Comparison of ENCODE assay signal across 8 mouse cellular contexts in genomic region chr14:16243603-16244209, GRCm38 (mm10). TPM values are rescaled to one million over a fixed set of nuclear protein-coding genes. Genes with fewer than 3 reads are reported as not detected.
A peak's percentile ranks its signal among the peaks of the same experiment; 100 is the strongest.
DNase-seq lines count a peak whose midpoint lies in the region; ATAC-seq and TF ChIP-seq lines count a peak whose summit lies in the region.

No protein-coding gene starts in this region.

- DNase-seq in gastrocnemius, adult 2 months: no peak
- DNase-seq in gastrocnemius, postnatal 36 days: no peak
- peak; percentile 49 for DNase-seq in adipocyte (ENCODE audit: low spot score)
- peak; percentile 58 for DNase-seq in gonadal fat pad, adult 2 months (ENCODE audit: low read depth)
- peak; percentile 73 for DNase-seq in yolk sac, embryonic 10.5 days (ENCODE audit: low spot score)
- DNase-seq in urinary bladder, postnatal 4 days (ENCODE audit: low spot score in 2 of 2): no peak

- H3K36me3 ChIP-seq in kidney, embryonic 16.5 days (ENCODE audit: insufficient read depth, low read length): 0 out of 2 replicates have a peak, but pooled peaks cover 2% of the 10 kb centered on the region
- peaks cover 6% of the 10 kb centered on the region; the same call in 1 of the 2 replicates for H3K36me3 ChIP-seq in macrophage (ENCODE audit: inconsistent target)

- peaks cover 10% of the 10 kb centered on the region; the same call in 1 of the 2 replicates for H3K79me2 ChIP-seq in macrophage (ENCODE audit: inconsistent target)

- H3K9ac ChIP-seq in kidney, embryonic 16.5 days (replicated peaks; ENCODE audit: low read length): peak overlapping the region; percentile 81

- peak; percentile 41; the same call in 1 of the 2 replicates for ATAC-seq in kidney, embryonic 16.5 days (ENCODE audit: low FRiP score, low TSS enrichment)

- H3K9me3 ChIP-seq in kidney, embryonic 16.5 days (ENCODE audit: low read length): no peaks in the 10 kb centered on the region

- intact Hi-C loops in gastrocnemius, adult 2 months (cut with DNase I): no loop called here
- intact Hi-C loops in gastrocnemius, postnatal 36 days (cut with DNase I): loop anchor here (5.0 kb wide), 1 partner anchor 124 kb away; the partner anchor contains the start of gene Top2b

- peak overlapping the region; percentile 75 for H3K4me2 ChIP-seq in kidney, embryonic 16.5 days (replicated peaks; ENCODE audit: low read depth, low read length)

- no peak for TF ChIP-seq CTCF in gastrocnemius, adult 2 months (IDR thresholded peaks at IDR 0.05)

- H3K27ac ChIP-seq in gastrocnemius, adult 2 months: peak overlapping the region; percentile 93
- peak overlapping the region; percentile 80 for H3K27ac ChIP-seq in kidney, embryonic 16.5 days (ENCODE audit: low read length)
- H3K27ac ChIP-seq in macrophage: peak overlapping the region; percentile 89

- peak overlapping the region; percentile 83 for H3K4me3 ChIP-seq in gastrocnemius, adult 2 months
- H3K4me3 ChIP-seq in kidney, embryonic 16.5 days (ENCODE audit: low read length): peak overlapping the region; percentile 68
- peak overlapping the region; percentile 70 for H3K4me3 ChIP-seq in macrophage (ENCODE audit: inconsistent target)

- H3K4me1 ChIP-seq in kidney, embryonic 16.5 days (ENCODE audit: insufficient read depth, low read length): peaks cover 15% of the 10 kb centered on the region

- no peaks in the 10 kb centered on the region for H3K27me3 ChIP-seq in kidney, embryonic 16.5 days (ENCODE audit: insufficient read depth, low read length)

- WGBS in kidney, embryonic 16.5 days: 15% methylated on average over 10 of the region's 10 CpGs
- 2% methylated on average over 10 of the region's 10 CpGs for WGBS in macrophage (ENCODE audit: missing documents)

RNA-seq across cellular contexts. Expression of gene Ngly1, which starts 5.4 kb away (rescaled TPM):
- 10 to 100 TPM; 46.7 to 52.5 TPM for total RNA-seq in gastrocnemius, adult 2 months (2021)
- 10 to 100 TPM; 46.5 to 50.7 TPM for total RNA-seq in gastrocnemius, postnatal 36 days (2021)
- 32.5 and 39.6 TPM in 2 replicates for polyA plus RNA-seq in gonadal fat pad, adult 2 months (2012; rRNA removed)
- polyA plus RNA-seq in kidney, embryonic 16.5 days (2015; fragmentation: Nextera tagmentation; extraction: Ambion mirVana): 37.8 and 38.7 TPM in 2 replicates
- total RNA-seq in macrophage (2018; cell fraction: chromatin; rRNA removed): 100 to 1,000 TPM in 2 of 26 experiments, 10 to 100 TPM in 24; 26.0 to 104 (median 69.7) TPM
- total RNA-seq in macrophage (2018; cell fraction: cytosol; rRNA removed): 10 to 100 TPM; 19.8 to 31.4 (median 27.4) TPM
- 100 to 1,000 TPM in 2 of 26 experiments, 10 to 100 TPM in 24; 25.4 to 107 (median 44.2) TPM for total RNA-seq in macrophage (2018; cell fraction: nucleus; rRNA removed)
- 23.3 to 25.1 TPM (median 24.8 TPM) in 3 replicates for polyA plus RNA-seq in macrophage (2018)

RNA-seq across cellular contexts. Expression of gene Oxsm, which starts 5.9 kb away (rescaled TPM):
- total RNA-seq in gastrocnemius, adult 2 months (2021): 10 to 100 TPM in 1 of 2 experiments, 1 to 10 TPM in 1; 8.8 to 13.6 TPM
- 10 to 100 TPM in 1 of 2 experiments, 1 to 10 TPM in 1; 9.3 to 11.6 TPM for total RNA-seq in gastrocnemius, postnatal 36 days (2021)
- 8.6 and 10.9 TPM in 2 replicates for polyA plus RNA-seq in gonadal fat pad, adult 2 months (2012; rRNA removed)
- 3.1 and 3.8 TPM in 2 replicates for polyA plus RNA-seq in kidney, embryonic 16.5 days (2015; fragmentation: Nextera tagmentation; extraction: Ambion mirVana)
- total RNA-seq in macrophage (2018; cell fraction: chromatin; rRNA removed): 10 to 100 TPM in 10 of 26 experiments, 1 to 10 TPM in 16; 2.8 to 18.9 (median 6.6) TPM
- 10 to 100 TPM in 18 of 26 experiments, 1 to 10 TPM in 8; 4.3 to 16.1 (median 11.8) TPM for total RNA-seq in macrophage (2018; cell fraction: cytosol; rRNA removed)
- total RNA-seq in macrophage (2018; cell fraction: nucleus; rRNA removed): 10 to 100 TPM in 15 of 26 experiments, 1 to 10 TPM in 11; 5.3 to 22.9 (median 10.3) TPM
- polyA plus RNA-seq in macrophage (2018): 9.7 to 15.5 TPM (median 11.4 TPM) in 3 replicates

Comparison
In these comparisons a context has a peak if more than half of its experiments do, and no peak if none do; other contexts are left out.
1. DNase-seq: peak in adipocyte (single experiment), gonadal fat pad, adult 2 months (single experiment) and yolk sac, embryonic 10.5 days (single experiment); none in gastrocnemius, adult 2 months (single experiment), gastrocnemius, postnatal 36 days (0 of 2) and urinary bladder, postnatal 4 days (0 of 2).
2. Peak in every context shown above with its lines, with median percentiles within 50 percentile points of each other: H3K27ac ChIP-seq and H3K4me3 ChIP-seq.